Mouse (Mus musculus) layer of hippocampus, adult 11-12 months (tissue): ENCODE measurements at regions not wholly inside any gene's neighbourhood (a gene's known extent, or its start where the extent isn't known, plus 50 kb on each side); places are given as distances from the start of the nearest gene placed in this dataset.

Experiments
- DNase-seq: peaks from one replicate; pipeline ENCODE4 v3.0.0; 2022; ENCODE audit warnings: low spot score

DNA sequence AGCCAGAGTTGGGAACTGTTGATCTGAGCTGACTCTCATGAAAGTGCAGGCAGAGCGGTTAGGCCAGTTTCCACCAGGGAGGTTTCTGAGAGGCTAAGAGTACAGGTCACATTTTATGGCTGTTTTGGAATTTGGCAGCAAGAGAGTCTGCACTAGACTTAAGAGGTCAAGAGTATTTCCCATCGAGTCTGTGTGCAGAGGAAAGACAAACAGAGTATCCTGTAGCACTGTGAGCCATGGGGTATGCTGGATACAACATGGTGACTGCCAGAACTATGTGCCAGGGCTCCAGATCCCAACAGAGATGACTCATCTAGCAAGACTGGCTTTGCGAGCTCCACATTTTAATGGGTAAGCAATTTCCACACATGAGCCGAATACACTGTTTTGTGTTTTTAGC is 146.0 kb upstream of the Mpped2 start:
- DNase-seq, result peak; percentile 10

DNA sequence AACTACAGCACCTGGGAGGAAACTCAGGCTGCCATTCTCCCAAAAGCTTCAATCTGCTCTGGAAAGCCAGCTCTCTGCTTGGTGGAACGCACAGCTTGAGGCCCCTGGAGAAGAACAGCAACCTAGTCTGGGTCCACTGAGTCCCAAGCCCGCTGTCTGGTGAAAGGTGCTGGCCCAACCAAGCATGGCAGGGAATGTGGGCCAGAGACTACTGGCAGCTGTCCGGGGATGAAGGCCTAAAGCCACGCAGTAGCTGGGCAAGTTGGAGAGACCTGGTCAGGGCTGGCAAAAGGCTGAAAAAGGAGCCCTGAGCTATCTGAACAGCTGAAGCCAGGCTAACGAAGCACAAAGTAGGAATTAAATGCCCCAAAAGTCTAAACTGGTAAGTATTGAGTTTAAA is 139.4 kb upstream of the Mpped2 start:
- no peak for DNase-seq

DNA sequence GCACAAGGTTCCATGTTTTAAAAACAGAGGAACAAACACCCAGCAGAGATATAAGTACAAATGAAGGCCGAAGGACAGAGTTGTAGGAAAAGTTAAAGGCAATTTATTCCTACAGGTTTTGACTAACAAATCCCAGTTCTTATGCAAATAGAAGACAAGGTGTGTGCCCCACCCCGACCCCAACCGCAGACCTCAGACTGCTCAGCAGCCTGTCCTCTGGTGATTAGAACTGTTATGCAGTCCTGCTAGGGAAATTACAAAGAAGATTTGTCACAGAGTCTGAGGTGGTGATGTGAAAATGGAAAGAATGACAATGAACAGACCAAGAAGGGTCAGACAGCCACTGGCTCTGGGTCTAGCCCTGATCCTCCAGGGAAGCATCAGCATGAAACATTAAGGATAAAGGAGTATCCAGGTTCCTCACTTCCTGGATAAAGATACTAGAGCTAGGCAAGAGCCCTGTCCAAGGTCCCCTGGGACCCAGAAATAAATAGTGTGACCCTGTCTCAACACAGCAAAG is 131.4 kb upstream of the Mpped2 start:
- DNase-seq, result no peak

DNA sequence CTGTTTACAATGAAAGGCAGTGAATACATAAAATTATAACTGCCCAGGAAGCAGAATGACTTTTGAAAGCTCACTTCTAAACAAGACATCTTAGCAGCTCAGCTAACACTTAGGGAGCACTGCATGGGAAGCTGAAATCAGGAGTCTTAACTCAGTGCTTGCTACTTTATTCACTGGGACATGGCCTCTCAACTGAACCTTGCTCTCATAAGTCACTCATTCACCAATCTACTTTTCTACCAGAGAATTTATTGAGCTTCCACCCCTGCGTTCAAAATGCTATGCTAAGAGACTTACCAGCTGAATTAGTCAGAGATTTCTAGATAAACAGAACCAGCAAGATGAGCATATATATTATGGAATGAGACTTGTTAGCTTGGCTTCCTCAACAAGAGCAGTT is 122.8 kb upstream of the Mpped2 start:
- no peak for DNase-seq

DNA sequence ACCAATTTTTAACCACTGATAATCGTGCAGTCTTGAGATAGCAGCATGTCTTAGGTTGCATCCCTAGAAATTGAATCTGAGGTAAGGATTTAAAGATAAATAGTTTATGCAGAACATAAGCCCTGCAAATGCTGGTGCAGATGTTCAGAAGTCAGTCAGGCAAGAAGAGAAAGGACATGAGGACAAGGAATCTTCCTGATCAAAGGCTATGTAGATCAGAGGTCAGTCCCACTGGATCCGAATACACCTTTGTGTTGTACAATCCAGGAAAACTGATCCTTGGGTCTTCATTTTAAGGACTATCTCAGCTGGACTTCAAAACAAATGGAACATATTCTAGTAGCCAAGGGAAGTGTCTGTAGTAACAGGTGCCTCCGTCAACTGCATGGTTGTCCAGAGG is 121.7 kb upstream of the Mpped2 start:
- DNase-seq, result no peak

DNA sequence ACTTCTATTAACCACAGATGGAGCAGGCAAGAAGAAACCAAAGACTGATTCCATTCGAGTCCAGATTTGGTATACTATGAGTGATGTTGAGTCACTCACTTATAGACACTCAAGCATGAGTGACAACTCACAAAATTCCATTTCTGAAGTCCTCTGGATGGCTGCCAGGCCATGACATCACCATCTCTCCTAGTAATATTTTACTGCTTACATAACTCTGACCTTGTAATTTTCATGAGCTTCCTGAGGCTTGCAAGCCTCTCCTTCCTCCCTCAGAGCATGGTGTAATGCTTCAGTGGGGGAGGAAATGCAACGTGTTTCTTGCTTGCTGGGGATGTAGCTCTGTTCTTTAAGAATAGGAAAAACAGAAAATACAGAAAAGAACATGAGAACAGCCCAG is 121.2 kb upstream of the Mpped2 start:
- no peak for DNase-seq

DNA sequence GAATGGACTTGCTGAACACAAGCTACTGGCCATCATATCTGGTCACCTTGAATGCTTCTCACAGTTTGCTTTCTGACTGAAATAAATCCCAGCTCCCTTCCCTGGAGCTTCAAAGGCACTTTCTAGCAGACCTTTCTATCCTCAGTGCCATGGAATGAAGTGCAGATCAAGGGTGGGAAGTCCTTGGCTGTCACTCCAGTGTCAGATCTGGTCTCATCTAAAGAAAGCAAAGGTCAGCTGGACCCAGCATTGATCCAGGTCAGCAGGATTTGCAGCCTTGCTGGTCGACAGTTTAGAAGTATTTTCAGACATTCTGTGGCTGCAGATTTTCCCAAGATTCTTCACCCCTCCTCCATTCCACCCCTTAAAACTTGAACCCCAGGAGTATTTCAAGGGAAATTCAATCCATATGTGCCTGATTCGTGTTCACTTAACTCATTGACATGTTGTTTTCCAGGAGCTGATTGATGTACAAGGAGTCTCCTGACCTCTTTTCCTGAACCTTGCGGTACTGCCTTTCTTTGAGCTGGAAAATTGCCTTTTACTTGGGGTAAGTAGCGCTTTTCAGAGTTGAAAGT is 116.2 kb upstream of the Mpped2 start:
- DNase-seq, result no peak

DNA sequence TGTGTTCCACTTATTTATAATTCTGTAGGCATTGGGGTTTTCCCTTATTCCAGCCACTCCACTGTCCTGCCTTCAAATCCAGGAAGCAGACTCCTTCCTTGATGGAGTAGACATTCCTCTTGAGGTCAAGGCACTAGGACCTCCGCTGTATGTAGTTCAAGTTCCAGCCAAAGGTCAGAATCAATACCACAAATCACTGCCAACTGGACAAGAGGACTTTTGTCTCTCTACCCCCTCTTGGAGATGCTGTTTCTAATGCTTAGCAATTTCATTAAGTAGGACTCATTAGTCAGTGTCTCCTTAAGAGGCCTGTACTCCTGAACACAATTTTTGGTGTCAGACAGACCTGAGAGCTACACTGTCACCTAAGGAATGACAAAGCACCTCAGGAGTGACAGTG is 115.0 kb upstream of the Mpped2 start:
- no peak for DNase-seq

DNA sequence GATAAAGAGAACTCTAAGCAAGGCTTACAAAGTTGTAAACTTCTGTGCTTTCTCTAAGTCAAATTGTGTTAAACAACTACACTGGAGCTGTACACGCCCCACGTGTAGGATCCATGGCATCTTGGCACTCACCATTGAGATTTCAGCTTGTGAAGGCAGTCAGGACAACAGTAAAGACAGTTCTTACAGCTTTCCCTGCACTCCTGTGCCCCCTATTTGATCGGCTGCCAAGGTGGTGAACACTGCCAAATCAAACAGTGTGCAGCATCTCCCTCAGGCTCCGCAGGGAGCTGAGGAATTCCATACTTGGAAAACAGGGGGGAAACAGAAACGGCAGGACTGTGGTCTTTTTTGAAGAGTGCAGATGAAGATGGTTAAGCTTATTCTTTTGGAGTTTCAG is 112.4 kb upstream of the Mpped2 start:
- no peak for DNase-seq

DNA sequence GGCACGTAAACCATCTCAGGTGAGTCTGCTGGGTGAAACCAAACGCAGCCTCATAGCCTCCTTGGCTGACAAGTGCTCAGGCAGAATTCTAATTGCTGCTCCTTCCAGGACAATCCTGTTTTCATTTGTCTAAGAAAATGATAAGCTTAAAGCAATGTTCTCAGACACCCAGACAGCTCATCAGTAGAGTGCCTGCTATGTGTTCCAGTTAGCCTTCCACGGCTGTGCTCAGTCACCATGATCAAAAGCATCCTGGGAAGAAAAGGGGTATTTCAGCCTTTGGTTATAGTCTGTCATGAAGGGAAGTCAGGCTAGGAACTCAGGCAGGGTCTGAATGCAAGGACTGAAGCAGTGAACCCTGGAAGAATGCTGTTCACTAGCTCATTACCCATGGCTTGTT is 71.8 kb upstream of the Mpped2 start:
- no peak for DNase-seq

DNA sequence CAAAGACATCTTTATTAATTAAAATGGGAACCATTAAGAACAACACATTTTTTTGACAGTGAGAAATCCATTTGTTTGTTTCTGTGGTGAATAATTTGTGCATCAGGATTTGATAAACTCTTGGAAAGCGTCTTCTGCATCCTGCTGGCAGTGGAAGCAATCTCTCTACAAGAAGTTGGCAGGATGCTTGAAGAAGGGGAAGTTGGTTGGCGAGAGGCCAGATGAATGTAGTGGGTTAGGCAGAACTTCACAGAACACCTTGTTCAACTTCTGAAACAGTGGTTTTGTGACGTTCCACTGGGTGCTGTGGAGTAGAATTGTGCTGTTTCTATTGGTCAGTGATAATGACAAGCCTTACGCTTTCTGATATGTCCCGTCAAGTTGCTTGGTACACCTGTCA is 70.7 kb upstream of the Mpped2 start:
- no peak for DNase-seq

DNA sequence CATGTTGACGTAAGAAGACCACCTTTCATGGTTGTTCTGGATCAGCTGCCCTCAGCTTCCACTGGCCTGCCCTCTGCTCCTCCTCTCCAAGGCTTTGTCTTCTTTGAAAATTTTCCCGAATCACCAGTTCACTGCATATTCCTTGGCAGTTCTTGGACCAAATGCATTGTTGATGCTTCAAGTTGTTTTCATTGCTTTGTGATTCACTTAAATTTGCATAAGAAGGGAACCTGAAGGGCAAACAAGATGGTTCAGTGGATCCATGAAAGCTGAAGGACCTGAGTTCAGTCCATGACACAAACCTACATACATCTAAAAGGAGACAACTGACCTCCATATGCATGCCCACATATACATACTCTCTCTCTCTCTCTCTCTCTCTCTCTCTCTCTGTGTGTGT is 69.4 kb upstream of the Mpped2 start:
- no peak for DNase-seq

DNA sequence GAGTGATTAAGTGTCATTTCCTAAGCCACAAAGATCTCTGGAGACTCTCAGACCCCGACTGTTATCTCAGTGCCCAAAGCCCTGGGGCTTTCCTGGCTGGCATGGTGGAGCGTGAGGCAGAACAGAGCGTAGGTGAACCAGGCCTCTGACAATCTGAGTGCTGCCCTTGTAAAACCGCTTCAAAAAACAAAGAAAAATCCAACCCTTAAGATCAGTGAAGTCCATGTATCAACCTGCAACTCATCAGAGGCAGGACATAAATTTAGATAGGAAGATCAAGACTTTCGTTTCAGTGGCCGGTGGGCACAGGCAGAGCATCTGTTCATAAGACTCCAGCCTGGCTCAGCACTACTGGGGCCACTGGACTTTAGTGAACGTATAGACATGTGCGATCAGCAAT is 61.1 kb upstream of the Mpped2 start:
- no peak for DNase-seq
